Mouse (Mus musculus) left cerebral cortex, adult 8-10 months (tissue): ENCODE data around the gene Chchd5. TPM values are rescaled to one million over a fixed set of nuclear protein-coding genes. Genes with fewer than 3 reads are reported as not detected.

Experiments
- DNase-seq, 2 experiments: peaks; one replicate each; pipeline ENCODE4 v3.0.0; 2022; ENCODE audit warnings: low spot score in 2 of 2
- total RNA-seq, 4 experiments: library from RNA; stranded (reverse); gene quantifications; 2 replicates each; pipeline ENCODE4 v1.2.4; 2022

Gene Chchd5
- total RNA-seq = 10 to 100 TPM; 11.2 to 13.0 (median 12.0) TPM

DNA sequence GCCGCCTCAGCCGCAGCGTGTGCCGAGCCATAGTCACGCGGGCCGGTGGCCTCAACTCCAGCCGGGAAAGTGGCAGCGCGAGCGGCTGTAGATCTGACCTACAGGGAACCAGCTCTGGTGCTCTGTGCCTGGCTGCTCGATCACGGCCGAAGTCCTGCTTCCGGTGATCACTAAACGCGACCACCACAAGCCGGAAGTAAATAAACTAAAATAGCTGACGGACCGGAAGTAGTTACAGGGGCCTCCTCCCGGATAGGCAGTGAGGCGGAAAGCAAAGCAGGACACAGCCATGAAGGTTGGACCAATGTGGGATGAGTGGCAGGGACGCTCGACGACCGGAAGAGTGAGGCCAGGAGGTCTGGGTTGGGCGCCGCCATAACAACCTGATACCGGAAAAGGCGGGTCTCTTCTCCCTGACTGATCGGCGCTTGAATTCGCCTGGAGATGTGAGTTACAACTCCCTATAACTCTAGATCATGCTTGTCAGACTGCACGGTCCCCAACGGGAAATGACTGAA, at the start of gene Chchd5:
Gene Chchd5 (plus strand): TSS at position 289 of the 518 bp plus-strand sequence.
- DNase-seq = peak; percentile 80 to 98

DNA sequence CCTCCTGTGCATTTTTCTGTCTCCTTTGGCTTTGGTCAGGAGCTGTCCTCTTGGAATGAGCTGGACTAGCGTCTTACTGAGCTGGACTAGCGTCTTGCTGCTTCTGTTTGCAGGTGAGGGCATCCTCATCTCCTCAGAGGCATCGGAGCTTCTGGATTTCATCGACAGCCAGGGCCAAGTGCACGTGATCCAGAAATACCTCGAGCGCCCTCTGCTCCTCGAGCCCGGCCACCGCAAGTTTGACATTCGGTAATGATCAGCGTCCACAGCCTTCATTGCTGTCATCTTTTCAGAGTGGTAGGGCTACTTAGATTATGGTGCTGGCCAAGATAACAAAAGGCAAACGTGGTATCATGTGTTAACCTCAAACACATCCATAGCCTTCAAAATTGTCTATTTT, 48.4 kb upstream of the Chchd5 start:
- no peak for DNase-seq

DNA sequence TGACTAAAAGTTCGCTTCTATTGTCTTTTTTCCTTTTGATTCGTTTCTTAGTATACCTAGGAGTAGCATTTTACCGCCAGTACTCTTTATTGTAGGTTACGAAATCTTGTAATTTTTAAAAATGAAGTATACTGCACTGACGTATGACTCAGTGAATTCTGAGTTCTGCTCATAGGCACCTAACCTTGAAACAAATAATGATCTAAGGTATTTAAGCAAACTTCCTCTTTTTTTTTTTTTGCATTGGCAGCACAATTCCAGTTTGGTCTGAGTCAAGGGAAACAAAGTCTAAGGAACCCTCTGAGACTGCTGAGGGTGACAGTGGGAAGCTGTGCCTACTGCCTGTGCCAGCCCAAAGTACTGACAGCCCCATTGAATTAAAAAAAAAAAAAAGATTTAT, 46.0 kb upstream of the Chchd5 start:
- no peak for DNase-seq

DNA sequence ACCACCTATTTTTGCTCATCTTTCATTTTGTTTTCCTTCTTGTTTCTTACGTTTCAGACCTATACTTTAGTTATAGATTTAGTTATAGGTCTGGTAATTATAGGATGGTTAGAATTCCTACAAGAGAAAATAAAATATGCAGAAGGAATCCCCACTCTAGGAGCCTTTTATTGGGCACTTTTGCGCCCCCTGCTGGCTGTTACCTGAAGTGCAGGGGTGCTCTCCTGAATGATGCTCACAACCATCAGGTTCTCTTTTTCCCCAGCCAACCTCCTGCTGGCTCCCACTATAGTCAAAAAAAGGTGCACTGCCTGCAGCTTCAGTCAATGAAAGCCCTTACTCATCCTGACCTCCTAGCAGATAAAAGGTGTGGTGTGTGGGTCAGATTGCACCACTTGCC, 44.5 kb upstream of the Chchd5 start:
- DNase-seq = no peak

DNA sequence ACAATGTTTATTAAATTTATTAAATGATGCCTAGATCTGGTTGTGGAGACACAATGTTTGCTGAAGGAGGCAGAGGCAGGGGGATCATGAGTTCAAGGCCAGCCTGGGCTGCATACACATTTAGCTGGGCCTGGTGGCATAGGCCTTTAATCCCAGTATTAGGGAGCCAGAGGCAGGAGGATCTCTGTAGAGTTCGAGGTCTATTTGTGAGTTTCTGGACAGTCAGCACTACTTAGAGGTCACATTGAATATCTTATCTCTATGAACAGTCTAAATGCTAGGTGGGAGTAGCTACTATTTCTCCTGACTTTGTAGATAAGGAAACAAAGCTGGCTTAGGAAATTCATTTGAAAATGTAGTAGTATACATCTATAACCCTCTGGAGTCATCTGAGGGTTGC, 42.0 kb upstream of the Chchd5 start:
- no peak for DNase-seq

DNA sequence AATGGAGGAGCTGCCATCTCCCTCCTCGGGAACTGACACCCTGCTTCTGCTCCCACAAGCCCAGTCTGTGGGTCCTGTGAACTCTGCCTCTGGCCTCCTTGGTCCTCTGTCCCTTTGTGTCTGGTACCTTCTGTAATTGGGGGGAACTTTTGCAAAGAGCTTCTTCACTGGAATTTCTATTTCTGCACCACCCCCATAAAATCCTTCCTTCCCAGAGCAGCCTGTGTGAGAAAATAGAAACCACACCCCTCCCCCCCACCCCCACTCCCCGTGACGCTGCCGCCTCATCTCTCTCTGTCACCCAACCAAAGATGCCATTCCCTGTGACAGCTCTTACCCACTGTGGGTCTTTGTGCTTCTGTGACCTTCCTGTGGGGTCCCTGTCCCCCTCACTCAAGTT, 39.1 kb upstream of the Chchd5 start:
- DNase-seq = no peak

DNA sequence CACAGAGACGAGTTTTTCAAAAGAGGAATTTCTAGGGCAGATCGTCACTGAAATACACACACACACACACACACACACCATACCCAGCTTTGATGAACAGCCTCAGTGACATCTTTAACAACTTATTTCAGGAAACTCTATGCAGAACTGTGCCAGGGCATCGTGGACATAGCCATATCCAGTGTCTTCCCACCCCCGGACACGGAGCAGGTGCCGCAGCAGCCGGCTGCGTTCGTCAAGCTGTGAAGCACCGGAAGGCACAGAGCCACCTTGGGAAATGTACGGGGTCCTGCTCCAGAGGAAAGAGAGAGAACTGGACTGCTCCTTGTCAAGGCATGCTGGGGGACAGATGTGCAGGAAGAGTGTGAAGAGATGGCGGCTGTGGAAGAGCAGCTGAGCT, 36.7 kb upstream of the Chchd5 start:
- peak in 1 of 2 experiments; percentile 59 for DNase-seq

DNA sequence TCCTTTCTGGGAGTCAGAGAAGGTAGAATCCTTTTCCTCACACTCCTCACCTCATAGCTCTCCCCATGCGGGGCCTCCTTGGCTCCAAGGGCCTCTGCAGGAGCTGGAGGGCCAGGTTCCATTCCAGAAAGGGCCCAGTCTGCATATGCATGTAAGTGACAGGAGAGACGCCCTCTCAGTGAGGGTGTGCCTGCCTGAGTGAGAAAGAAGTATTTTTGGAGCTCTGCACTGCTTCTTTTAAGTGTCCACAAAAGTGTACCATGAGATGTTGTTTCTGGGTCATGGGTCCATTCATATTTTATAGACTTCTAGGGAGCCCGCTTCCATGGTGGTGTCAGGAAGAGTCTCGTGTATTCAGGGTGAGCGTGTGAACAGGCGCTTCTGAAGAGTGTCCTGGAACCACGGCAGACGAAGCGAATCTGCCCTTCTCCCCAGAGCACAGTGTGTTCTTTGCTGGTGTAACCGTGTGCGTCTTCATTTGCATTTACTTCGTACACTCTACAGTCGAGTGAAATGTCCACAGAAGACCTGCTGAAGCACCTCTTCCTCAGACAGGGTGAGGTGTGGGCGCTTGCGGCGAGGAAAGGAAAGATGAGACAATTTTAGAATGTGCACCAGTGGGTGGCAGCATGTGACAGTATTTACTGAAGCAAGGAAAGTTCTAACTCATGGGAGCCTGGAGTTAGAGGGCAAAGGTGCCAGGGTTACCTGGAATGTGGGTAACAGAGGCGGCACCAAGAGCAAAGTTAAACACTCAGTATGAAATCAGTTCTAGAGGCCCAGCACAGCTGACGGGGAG, 35.4 kb upstream of the Chchd5 start:
- no peak for DNase-seq

DNA sequence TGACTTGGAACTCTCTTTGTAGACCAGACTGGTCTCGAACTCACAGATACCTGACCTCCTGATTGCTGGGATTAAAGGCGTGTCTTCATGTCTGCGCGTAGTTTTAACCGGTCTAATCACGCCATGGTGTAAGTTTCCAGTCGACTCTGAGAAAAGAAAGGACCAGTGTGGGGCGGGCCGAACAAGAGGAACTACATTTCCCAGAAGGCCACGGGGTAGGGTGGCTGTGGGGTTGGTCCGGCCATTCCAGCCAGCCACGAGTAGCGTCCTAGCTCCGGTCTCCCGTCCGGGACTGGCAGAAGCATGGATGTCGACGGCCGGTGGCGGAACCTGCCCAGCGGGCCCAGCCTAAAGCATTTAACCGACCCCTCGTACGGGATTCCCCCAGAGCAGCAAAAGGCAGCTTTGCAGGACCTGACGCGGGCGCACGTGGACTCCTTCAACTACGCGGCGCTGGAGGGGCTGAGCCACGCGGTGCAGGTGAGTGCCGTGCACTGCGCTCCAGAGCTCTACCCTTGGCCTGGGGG, 28.7 kb upstream of the Chchd5 start, which contains the start of gene Polr1b:
Gene Polr1b (plus strand): TSS at position 212 of the 527 bp plus-strand sequence.
- peak; percentile 83 to 92 for DNase-seq

DNA sequence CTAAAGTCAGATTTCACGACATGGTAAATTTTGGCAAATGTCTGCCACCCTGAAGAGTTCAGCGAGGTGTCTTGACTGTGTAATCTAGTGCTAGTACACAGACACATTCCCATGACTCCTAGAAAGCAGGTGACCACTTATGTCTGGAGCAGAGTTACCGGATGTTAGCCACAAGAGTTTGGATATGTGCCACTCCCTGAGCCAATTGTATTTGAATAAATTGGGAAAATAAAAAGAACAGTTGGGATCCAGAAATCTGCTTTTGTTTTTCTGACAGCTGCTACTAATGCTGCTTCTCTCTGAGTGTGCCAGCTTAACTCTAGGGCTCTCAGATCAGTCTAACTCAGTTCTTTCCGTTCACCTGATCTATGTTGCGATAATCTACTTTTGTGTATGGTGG, 16.6 kb upstream of the Chchd5 start:
- no peak for DNase-seq

DNA sequence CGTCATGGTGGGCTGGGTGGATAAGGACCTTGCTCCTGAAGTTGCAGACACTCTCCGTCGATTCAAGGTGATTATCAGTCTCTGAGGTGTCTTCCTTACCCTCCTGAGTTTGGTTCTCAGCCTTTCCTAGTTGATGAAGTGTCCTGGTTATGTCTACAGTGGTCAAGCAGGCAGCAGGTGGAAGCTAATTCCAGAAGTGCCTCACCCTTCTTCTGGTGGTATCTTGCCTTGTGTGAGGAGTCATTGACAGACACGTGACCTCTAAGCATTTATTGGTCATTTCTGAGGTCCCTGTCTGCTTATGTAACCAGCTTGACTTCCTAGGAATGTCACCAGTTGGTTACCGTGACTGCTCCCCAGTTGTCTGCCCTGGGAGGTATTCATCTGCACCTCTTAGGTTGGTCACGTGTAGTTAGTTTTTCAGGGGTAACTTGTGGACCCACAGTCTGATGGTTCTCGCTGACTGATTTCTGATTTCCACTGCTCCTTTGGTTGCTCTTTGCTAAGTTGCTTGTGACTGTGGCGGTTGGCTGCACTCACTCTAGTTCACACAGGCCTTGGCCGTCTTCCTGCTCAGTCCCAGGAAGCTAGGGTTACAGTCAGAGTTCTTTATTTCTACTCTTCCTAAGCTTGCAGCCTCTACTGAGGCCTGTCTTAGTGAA, 13.7 kb upstream of the Chchd5 start:
- DNase-seq = no peak

DNA sequence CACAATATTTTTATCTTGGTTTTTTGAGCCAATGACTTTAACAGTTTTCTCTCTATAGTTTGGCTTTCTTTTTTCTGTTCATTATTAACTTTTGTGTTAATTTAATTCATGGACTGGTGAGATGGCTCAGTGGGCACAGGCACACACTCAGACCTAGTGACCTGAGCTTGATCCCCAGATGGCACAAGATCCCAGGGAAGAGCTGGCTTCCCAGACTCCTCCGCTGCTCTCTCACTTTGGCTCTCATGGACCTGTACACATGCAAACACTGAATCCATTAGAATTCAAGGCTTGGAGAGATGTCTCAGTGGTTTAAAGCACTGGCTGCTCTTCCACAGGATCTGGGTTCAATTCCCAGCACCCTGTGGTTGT, 13.1 kb upstream of the Chchd5 start:
- no peak for DNase-seq

DNA sequence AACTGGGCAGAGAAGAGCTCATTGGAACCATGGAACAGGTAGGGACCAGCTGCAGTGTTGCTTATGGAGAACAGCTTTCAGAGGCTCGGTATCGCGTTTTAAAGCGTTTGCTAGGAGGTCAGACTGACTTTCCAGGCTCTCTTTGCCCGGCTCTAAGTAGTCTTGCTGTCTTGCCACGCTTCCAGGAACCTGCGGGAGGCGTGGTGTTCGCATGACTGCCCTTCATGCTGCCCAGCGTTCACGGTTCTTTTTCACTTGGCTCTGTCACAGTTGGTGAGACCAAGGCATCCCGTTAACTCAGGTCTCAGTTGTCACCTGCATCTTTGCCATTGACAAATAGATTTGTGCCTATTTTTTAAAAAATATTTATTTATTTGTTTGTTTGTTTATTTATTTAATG, 11.4 kb upstream of the Chchd5 start:
- DNase-seq = no peak

DNA sequence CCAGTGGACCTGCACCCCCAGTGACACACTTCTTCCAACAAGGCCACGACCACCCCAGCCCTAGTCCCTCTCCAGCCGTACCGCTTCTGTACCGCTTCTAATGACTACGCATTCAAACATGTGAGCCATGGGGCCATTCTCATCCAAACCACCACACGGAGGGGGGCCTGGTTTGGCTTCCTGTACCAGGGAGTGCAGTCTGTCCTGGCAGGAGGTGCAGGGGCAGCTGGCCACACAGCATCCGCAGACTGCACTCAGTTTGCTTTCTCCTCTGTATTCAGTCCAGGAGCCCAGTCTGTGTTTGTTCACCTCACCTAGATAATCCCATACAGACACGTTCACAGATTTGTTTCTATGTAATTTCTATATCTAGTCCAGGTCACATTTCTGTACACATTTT, 7.5 kb upstream of the Chchd5 start:
- no peak for DNase-seq

DNA sequence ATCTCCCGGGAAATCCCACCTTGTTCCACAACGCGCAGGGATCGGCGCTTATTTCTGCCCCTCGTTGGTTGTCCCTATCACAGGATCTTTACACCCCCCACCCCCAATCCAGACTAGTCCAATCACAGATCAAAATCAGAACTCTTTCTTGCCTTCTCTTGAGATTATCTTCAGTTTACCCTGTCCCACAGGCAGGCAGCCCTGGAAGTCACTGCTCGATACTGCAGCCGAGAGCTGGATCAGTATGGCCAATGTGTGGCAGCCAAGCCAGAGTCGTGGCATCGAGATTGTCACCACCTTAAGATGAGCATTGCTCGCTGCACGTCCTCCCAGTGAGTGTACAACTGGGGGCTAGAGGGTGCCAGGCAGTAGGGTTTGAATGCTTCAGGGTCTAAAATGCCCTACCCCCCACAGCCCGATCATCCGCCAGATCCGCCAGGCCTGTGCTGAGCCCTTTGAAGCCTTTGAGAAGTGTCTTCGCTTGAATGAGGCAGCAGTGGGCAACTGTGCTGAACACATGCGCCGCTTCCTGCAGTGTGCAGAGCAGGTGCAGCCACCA, 566 bp downstream of the Chchd5 start:
- no peak for DNase-seq

DNA sequence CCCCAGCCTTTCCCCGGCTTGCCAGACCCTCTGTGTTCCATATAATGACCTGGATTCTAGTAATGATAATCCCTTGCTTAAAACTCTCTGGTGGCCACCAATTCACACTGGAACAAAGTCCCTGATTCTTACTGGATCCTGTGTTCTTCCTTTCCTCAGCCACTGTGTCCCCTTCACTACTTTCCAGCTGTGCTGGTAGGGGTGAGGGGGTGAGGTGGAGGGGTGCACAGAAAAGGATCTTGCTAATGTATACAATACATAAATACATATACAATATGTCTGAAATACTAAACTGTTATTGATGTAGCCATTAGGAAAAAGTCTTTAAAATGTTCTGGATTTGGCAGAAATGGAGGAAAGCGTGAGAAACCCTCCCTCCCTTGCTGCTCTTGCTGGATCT, 1.3 kb downstream of the Chchd5 start:
- no peak for DNase-seq

DNA sequence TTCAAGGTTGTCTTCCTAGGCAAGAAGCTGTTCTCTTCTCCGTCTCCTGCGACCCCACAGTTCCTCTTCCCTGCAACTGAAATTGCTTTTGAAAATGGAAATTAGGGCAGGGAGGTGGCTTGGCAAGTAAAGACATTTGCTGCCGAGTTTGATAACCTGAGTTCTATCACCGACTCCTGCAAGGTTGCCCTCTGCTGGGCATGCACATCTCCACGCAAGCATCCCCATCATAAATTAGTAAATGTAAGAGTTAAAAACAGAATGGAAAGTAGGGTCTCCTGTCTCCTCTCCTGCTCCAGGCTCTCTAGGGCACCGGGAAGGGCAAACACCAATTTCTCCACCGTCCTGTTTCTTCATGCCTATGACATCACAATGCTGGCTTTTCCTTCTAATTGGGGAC, 2.7 kb downstream of the Chchd5 start:
- no peak for DNase-seq

DNA sequence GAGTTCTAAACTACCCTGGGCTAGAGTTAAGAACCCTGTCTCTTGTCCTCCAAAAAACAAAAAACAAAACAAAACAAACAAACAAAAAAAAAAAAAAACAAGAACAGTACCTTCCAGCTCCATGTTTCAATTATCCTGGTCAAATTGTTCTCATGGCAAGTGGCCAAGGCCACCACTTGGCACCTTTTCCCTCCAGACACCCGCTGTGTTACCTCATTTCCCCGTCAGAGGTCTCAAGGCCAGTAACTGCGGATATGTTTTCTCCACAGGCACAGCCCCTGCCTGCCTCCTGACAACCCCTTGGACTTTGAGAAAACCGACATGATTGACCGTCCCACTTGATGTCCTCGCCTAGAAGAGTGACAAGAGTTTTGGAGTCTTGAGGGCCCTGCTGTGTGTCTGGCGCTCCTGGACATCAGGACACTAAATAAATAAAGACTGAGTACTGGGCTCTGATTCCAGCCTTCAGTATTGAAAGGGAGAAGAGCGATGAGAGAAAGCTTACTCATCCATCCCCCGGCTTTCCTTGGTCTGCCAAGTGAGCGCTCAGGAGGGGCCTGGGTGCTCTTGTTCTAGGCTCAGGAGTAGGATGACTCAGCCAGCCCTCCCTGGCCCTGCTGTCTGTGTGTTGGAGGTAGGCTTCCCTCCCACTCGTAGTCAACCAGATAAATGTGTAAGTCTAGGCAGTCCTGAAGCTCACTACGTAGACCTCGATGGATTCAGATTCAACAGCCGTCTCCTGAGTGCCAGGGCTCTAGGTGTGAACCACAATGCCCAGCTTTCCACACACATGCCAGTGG, 3.7 kb downstream of the Chchd5 start:
- peak; percentile 18 to 93 for DNase-seq

DNA sequence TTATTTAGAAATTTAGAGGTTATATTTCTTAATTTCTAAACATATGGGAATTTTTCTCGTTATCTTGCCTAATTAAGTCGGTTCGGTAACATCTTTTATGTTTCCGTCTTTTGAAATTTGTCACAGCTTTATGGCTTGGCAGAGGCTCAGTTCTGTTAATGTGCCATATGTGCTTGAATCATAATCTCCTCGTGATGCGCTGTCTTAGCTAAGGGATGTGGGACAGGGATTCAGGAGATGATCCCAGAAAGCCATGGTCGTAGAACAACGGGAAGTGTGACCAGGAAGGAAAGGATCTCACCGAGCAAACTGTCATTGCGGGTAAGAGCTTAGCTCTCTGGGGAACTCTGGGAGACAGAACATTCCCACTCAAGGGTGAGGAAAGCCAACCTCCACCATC, 10.4 kb downstream of the Chchd5 start:
- DNase-seq = no peak

DNA sequence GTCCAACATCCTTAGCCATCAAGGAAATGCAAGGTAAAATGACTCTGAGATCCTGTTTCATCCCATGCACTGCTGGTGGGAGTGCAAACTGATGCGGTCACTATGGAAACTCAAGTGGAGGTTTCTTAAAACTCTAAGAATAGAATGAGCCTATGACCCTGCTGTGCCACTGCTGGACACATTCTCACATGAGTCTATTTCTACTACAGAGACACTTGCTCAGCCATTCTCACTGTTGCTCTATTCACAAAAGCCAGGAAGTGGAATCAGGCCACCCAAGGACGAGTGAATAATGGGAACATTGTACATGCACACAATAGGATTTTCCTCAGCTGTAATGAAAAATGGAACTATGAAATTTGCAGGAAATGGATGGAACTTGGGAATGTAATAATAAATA, 19.3 kb downstream of the Chchd5 start:
- no peak for DNase-seq

DNA sequence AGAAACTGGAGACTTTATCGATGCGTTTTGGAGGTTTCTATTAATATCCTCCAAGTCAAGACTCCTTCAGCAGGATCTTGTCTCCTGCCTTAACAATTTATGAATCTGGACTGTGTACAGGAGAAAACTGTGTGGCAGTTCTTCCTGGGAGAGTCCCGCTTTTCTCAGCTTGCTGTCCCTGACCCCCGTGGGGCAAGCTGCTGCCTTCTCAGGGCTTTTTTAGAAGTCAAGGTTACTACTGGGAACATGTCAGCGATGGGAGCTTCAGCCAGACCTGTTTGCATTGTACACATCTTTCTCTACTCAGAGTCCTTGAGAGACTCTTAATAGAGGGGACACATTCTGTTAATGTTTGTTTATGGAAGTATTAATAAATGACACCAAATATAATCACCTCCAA, 20.9 kb downstream of the Chchd5 start:
- DNase-seq = no peak
